Mouse (Mus musculus): ENCODE data around the gene Tbc1d22a.

DNA sequence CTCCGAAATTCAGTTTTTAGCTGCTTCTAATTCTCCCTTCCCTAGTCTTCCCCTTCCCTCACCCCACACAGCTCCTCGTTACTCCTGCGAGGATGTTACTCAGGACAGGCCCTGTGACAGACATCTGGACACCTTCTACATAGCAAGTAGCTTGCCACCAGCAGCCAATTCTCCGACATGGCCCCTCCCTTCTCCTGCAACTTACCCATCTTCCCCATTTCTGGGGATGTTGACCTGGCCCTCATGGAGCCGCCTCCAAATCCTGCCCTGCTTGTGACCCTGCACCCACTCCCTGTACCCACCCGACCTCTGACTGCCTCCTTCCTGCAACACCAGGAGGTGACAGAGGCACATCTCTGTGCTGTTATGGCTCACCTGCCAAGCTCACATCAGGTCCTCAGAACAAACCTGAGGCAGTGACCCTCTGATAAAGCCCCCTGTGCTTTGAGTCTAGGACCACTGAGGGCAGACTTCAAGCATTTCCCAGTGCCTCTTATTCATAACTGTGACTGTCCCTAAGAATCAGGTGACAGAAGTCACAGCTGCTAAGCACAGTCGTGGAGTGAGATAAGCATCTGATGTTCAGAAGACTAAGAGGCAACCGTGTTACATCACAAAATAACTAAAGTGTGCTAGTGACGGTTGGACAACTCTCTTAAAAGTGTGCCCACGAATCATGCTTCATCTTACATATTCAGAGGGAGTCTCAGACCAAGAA, 46.3 kb upstream of the Tbc1d22a start:
- no peak for TF ChIP-seq CTCF (IDR thresholded peaks at IDR 0.05; ENCODE audit: insufficient read depth, low read depth, low read length)
- TF ChIP-seq POLR2A (IDR thresholded peaks at IDR 0.05; ENCODE audit: insufficient read depth, low read depth, low read length) = no peak

All from olfactory bulb, adult 2 months (tissue).